Mouse (Mus musculus): ENCODE results near the gene Tdgf1. TPM values are rescaled to one million over a fixed set of nuclear protein-coding genes. Genes with fewer than 3 reads are reported as not detected.

The Tdgf1 gene
- polyA plus RNA-seq, 1 experiment from 2014 or later, result 0.62 TPM

- H3K9ac ChIP-seq, result no peak overlapping the region
- WGBS, result 68% methylated on average over 12 of the region's 12 CpGs
- ATAC-seq (ENCODE audit: insufficient number of reproducible peaks, insufficient read depth, low FRiP score, low TSS enrichment, low read depth), result no peak
- no peak overlapping the region for H3K27ac ChIP-seq
- no peak overlapping the region for H3K4me3 ChIP-seq
- peaks cover 5% of the 10 kb centered on the region; the same call in 1 of the 2 replicates for H3K27me3 ChIP-seq
- H3K36me3 ChIP-seq, result no peaks in the 10 kb centered on the region
- H3K4me2 ChIP-seq, result no peak overlapping the region
- no peaks in the 10 kb centered on the region for H3K4me1 ChIP-seq
- no peaks in the 10 kb centered on the region for H3K9me3 ChIP-seq
Measured at GRCm38 (mm10) chr9:110937506-110938490, 8.2 kb downstream of the Tdgf1 start.

- Histone ChIP-seq H3K9ac (no peak overlapping the region), H3K27ac (no peak overlapping the region), H3K9me3 (no peaks in the 10 kb centered on the region), H3K27me3 (no peaks in the 10 kb centered on the region), H3K36me3 (no peaks in the 10 kb centered on the region), H3K4me3 (no peak overlapping the region), H3K4me2 (no peak overlapping the region), H3K4me1 (peaks cover 10% of the 10 kb centered on the region)
- 85% methylated on average over 7 of the region's 7 CpGs for WGBS
- ATAC-seq (ENCODE audit: insufficient number of reproducible peaks, insufficient read depth, low FRiP score, low TSS enrichment, low read depth), result no peak
Measured at GRCm38 (mm10) chr9:110935941-110936340, 10.0 kb downstream of the Tdgf1 start.

DNA sequence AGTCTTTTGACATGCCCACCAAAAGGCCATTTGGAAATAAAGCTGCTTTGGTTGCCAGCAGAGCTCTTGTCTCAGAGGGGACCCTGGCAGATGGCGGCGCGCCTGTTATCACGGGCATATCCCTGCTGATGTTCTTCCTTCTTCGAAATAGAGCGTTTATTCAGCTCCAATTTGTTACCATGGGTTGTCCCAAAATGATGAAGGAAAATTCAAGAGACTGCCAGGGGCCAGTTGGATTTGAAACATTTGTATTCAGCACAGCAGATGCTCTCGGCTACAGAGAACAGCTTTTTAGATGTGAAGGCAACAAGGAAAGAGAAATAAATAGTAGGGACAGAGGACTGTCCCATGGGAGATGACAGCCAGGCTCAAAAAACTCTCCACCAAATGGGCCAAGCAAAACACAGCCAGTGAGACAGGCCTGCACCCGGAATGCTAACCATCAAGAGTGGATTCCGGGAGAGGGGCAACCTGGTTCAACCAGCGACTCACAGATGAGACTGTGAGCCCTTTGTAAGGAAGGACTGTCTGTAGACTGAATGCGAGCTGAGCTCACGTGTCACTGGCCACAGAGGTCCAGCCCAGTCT, 12.0 kb downstream of the Tdgf1 start:
- no peak overlapping the region for H3K9ac ChIP-seq
- H3K4me1 ChIP-seq, result peaks cover 10% of the 10 kb centered on the region
- no peak for ATAC-seq (ENCODE audit: insufficient number of reproducible peaks, insufficient read depth, low FRiP score, low TSS enrichment, low read depth)
- no peak overlapping the region for H3K4me2 ChIP-seq
- H3K27me3 ChIP-seq, result no peaks in the 10 kb centered on the region
- WGBS, result 80% methylated on average over 12 of the region's 12 CpGs
- no peaks in the 10 kb centered on the region for H3K9me3 ChIP-seq
- H3K36me3 ChIP-seq, result no peaks in the 10 kb centered on the region
- H3K4me3 ChIP-seq, result no peak overlapping the region
- H3K27ac ChIP-seq, result no peak overlapping the region

DNA sequence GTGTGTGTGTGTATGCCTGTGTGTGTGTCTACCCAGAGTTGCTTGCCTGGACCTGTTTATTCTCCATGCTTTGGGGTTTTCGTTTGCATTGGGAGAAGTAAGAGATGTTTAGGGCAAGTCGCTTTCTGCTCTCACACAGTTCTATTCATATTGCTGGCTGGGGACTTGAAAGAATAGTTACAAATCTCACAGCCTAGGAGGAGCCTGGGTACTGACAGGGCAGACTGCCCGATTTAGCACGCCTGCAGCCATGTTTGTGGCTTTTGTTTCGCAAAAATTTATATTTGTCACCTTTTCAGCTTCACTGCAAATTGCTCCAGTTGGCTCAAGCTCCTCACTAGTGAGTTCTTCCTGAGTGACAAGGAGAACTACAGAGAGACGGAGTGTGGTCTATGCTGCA, 14.4 kb downstream of the Tdgf1 start:
- Histone ChIP-seq H3K9ac (no peak overlapping the region), H3K36me3 (no peaks in the 10 kb centered on the region), H3K4me2 (no peak overlapping the region), H3K4me1 (peaks cover 10% of the 10 kb centered on the region), H3K9me3 (no peaks in the 10 kb centered on the region), H3K27ac (peak overlapping the region; percentile 71; the same call in 1 of the 2 replicates), H3K4me3 (no peak overlapping the region), H3K27me3 (no peaks in the 10 kb centered on the region)
- ATAC-seq (ENCODE audit: insufficient number of reproducible peaks, insufficient read depth, low FRiP score, low TSS enrichment, low read depth), result no peak
- WGBS, result 54% methylated on average over 6 of the region's 6 CpGs

DNA sequence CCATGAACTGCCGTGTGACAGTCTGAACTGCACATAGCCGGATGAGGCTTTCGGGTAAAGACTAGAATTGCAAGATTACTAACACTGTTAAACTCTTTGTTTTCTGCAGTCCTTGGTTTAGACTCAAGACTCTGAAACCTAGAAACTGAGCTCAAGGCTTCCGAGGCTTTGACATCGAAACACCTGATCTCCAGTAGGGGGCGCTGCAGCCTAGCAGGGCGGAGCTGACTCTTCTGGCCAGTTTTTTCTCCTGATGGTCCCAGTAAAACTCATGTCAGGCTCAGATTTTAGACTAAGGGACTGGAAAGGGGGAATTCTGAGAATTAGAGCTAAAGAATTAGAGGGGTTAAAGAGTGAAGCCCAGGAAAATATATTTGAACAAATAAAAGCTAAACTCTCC, 23.2 kb downstream of the Tdgf1 start:
- peaks cover 9% of the 10 kb centered on the region for H3K4me1 ChIP-seq
- ATAC-seq (ENCODE audit: insufficient number of reproducible peaks, insufficient read depth, low FRiP score, low TSS enrichment, low read depth), result no peak

GRCm38 (mm10) chr9:110920665-110921419, 25.1 kb downstream of the Tdgf1 start:
- Histone ChIP-seq H3K4me2 (peak overlapping the region; percentile 36), H3K27ac (peak overlapping the region; percentile 55), H3K9ac (no peak overlapping the region), H3K4me3 (no peak overlapping the region), H3K4me1 (peaks cover 13% of the 10 kb centered on the region), H3K36me3 (no peaks in the 10 kb centered on the region), H3K27me3 (no peaks in the 10 kb centered on the region), H3K9me3 (no peaks in the 10 kb centered on the region)
- 29% methylated on average over 15 of the region's 15 CpGs for WGBS
- no peak for ATAC-seq (ENCODE audit: insufficient number of reproducible peaks, insufficient read depth, low FRiP score, low TSS enrichment, low read depth)

More for the DNA sequence above, 23.2 kb downstream of the Tdgf1 start:
- Histone ChIP-seq H3K9ac (no peak overlapping the region), H3K9me3 (no peaks in the 10 kb centered on the region), H3K4me3 (no peak overlapping the region), H3K4me2 (no peak overlapping the region), H3K36me3 (no peaks in the 10 kb centered on the region), H3K27ac (no peak overlapping the region), H3K27me3 (no peaks in the 10 kb centered on the region)
- WGBS, result 17% methylated on average over 7 of the region's 7 CpGs

DNA sequence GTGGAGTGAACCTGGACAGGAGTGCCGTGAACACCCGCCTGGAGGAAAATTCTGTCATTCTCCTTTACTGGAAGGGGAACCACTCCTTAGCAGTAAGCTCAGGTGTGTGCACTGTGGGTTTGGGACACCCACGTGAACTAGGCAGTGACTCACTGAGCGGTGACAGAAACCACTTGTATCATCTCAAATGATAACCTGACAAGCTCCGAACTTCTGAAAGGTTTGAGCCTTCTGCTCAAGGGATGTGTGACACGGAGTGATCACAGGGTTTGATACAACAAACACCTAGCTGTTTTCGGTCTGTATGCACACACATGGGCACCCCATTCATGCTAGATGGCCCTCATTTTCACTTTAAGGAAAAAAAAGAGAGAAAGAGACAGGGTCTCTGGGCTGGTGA, 29.2 kb downstream of the Tdgf1 start, which contains the start of gene Fam240a:
Fam240a (minus strand) TSS at position 76 of the 400 bp plus-strand sequence.
- H3K36me3 ChIP-seq, result no peaks in the 10 kb centered on the region
- no peak within 1 kb of the TSS for H3K4me3 ChIP-seq
- H3K9me3 ChIP-seq, result no peaks in the 10 kb centered on the region
- no peak within 1 kb of the TSS for H3K9ac ChIP-seq
- peaks cover 17% of the 10 kb centered on the region for H3K4me1 ChIP-seq
- ATAC-seq (ENCODE audit: insufficient number of reproducible peaks, insufficient read depth, low FRiP score, low TSS enrichment, low read depth), result no peak
- WGBS, result 87% methylated on average over 7 of the region's 7 CpGs
- no peaks in the 10 kb centered on the region for H3K27me3 ChIP-seq
- H3K4me2 ChIP-seq, result no peak within 1 kb of the TSS
- H3K27ac ChIP-seq, result no peak within 1 kb of the TSS; the same call in 1 of the 2 replicates

- Histone ChIP-seq H3K4me2 (no peak overlapping the region), H3K27ac (0 out of 2 replicates have a peak overlapping the region, but pooled peaks have one; percentile 23), H3K9me3 (no peaks in the 10 kb centered on the region), H3K4me3 (no peak overlapping the region), H3K4me1 (peaks cover 7% of the 10 kb centered on the region; the same call in 1 of the 2 replicates), H3K36me3 (no peaks in the 10 kb centered on the region), H3K27me3 (no peaks in the 10 kb centered on the region), H3K9ac (no peak overlapping the region)
- no peak for ATAC-seq (ENCODE audit: insufficient number of reproducible peaks, insufficient read depth, low FRiP score, low TSS enrichment, low read depth)
- WGBS, result 57% methylated on average over 8 of the region's 8 CpGs
Measured at GRCm38 (mm10) chr9:110915466-110915865, 30.5 kb downstream of the Tdgf1 start.

DNA sequence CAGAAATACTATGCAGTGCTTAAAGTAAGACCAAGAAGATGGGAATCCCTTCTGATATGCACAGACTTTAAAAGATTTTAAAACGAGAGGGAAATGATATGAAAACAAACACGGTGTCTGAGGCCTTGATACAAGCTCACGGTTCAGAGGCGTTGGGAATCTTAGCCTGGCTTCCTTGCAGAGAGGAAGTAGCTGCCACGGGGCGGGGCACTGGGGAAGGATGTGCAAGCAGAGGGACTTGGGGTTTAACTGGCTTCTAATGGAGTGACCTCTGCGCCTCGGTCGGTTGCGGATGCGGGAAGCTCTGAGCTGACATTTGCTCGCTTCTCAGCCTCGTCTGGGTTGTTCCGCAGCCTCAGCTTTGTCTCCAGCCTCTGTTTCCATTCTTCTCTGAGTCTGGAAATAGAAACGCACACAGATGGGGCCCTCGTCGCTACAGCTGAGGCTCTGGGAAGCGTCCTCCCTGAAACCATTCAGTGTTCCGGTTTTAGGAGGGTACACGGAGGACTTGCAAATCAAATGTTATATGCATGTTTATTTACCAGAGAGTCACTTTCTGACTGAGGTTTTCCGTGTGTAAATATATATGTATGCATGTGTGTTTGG, 31.2 kb downstream of the Tdgf1 start:
- ATAC-seq (ENCODE audit: insufficient number of reproducible peaks, insufficient read depth, low FRiP score, low TSS enrichment, low read depth), result no peak
- Histone ChIP-seq H3K27me3 (no peaks in the 10 kb centered on the region), H3K27ac (no peak overlapping the region), H3K4me2 (no peak overlapping the region), H3K9me3 (no peaks in the 10 kb centered on the region), H3K9ac (no peak overlapping the region), H3K36me3 (no peaks in the 10 kb centered on the region), H3K4me1 (peaks cover 10% of the 10 kb centered on the region; the same call in 1 of the 2 replicates), H3K4me3 (no peak overlapping the region)
- WGBS, result 52% methylated on average over 21 of the region's 21 CpGs

DNA sequence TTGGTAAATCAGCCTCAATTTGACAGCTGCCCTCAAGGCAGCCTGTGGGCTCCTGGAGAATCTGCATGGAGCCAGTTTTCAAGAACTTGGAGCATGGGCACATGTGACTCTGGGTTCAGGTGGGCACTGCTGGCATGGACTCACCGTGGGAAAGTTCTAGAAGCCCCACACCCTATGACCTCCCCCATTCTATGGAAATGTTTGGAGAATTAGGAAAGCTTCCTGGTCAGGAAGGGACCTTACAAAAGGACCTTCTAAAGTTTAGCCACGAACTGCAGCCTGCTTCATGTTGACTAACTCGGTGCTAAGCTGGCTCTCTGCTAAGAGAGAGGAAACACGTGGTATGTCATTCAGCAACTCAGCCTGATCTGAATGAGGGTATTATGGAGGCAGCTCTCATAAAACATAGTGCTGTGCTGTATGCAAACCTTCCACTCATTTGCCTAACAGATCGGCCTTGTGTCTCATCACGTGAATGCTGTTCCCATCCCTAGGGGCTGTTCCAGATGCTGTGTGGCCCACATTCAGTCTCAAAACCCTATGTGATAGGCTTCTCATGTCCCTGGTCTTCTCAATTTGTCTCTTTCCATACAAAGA, 36.5 kb downstream of the Tdgf1 start:
- no peak overlapping the region for H3K27ac ChIP-seq
- no peak overlapping the region for H3K4me2 ChIP-seq
- H3K9ac ChIP-seq, result no peak overlapping the region
- no peaks in the 10 kb centered on the region for H3K36me3 ChIP-seq
- no peak for ATAC-seq (ENCODE audit: insufficient number of reproducible peaks, insufficient read depth, low FRiP score, low TSS enrichment, low read depth)
- no peaks in the 10 kb centered on the region for H3K27me3 ChIP-seq
- H3K4me1 ChIP-seq, result peaks cover 9% of the 10 kb centered on the region; the same call in 1 of the 2 replicates
- no peak overlapping the region for H3K4me3 ChIP-seq
- 76% methylated on average over 6 of the region's 6 CpGs for WGBS
- H3K9me3 ChIP-seq, result no peaks in the 10 kb centered on the region

GRCm38 (mm10) chr9:110908631-110909016, 37.3 kb downstream of the Tdgf1 start:
- Histone ChIP-seq H3K4me3 (no peak overlapping the region), H3K27ac (no peak overlapping the region), H3K27me3 (no peaks in the 10 kb centered on the region; the same call in 1 of the 2 replicates), H3K9me3 (no peaks in the 10 kb centered on the region), H3K36me3 (no peaks in the 10 kb centered on the region), H3K4me2 (no peak overlapping the region), H3K4me1 (peaks cover 9% of the 10 kb centered on the region; the same call in 1 of the 2 replicates), H3K9ac (no peak overlapping the region)
- WGBS, result 89% methylated on average over 3 of the region's 3 CpGs
- ATAC-seq (ENCODE audit: insufficient number of reproducible peaks, insufficient read depth, low FRiP score, low TSS enrichment, low read depth), result no peak
